Mouse (Mus musculus) CH12.LX (cell line): ENCODE results near the gene Bmp7. TPM values are rescaled to one million over a fixed set of nuclear protein-coding genes. Genes with fewer than 3 reads are reported as not detected.

Source experiments
- DNase-seq: peaks from one replicate; pipeline ENCODE4 v3.0.0-alpha.2; 2013; ENCODE audit errors: extremely low read depth
- H3K27ac ChIP-seq: 2 replicates; pipeline ENCODE4 v1.5.1; 2012; ENCODE audit warnings: low read depth, mild to moderate bottlenecking, control low read depth, moderate library complexity; ENCODE audit not compliant: insufficient read depth
- H3K27me3 ChIP-seq: replicated peaks from 2 replicates; pipeline ENCODE3; 2012; ENCODE audit warnings: inconsistent platforms
- H3K36me3 ChIP-seq, 2 experiments: replicated peaks in 1 of 2; 2 replicates each; pipeline versions ENCODE3 to v1.6.1; 2012; ENCODE audit warnings: inconsistent platforms in 1 of 2, low read length in 1 of 2, mild to moderate bottlenecking in 1 of 2, mixed read lengths in 1 of 2, moderate library complexity in 1 of 2; ENCODE audit not compliant: control insufficient read depth in 1 of 2, insufficient read depth in 1 of 2
- H3K4me1 ChIP-seq, 2 experiments: 2 replicates each; pipeline ENCODE4 v1.6.1; 2012; ENCODE audit warnings: inconsistent platforms in 1 of 2, moderate library complexity in 1 of 2; ENCODE audit not compliant: insufficient read depth in 2 of 2, control insufficient read depth in 1 of 2
- H3K4me2 ChIP-seq: 2 replicates; pipeline ENCODE4 v1.6.1; 2012; ENCODE audit warnings: low read depth, mild to moderate bottlenecking, control low read depth; ENCODE audit not compliant: poor library complexity, insufficient read depth, severe bottlenecking
- H3K4me3 ChIP-seq, 3 experiments: fragments of 150-350 bp in 1 of 3; sonication (generic) in 1 of 3; replicated peaks in 1 of 3; 2 replicates each; pipeline versions ENCODE3 to v1.5.1; 2011 to 2012; ENCODE audit warnings: low read depth in 2 of 3, low read length in 2 of 3, mild to moderate bottlenecking in 2 of 3, moderate library complexity in 2 of 3, control low read depth in 1 of 3, improper control_type of control experiment in 1 of 3, inconsistent platforms in 1 of 3, mixed read lengths in 1 of 3; ENCODE audit not compliant: poor library complexity in 1 of 3
- H3K79me2 ChIP-seq: replicated peaks from 2 replicates; pipeline ENCODE4 v1.6.1; 2012; ENCODE audit warnings: mild to moderate bottlenecking, moderate library complexity; ENCODE audit not compliant: control insufficient read depth, poor library complexity, insufficient read depth, severe bottlenecking; ENCODE audit errors: extremely low read depth
- H3K9ac ChIP-seq: 2 replicates; pipeline ENCODE4 v1.6.1; 2012; ENCODE audit warnings: low read depth, mild to moderate bottlenecking, control low read depth, moderate library complexity; ENCODE audit not compliant: insufficient read depth
- H3K9me3 ChIP-seq: replicated peaks from 2 replicates; pipeline ENCODE3; 2012; ENCODE audit warnings: low read length, inconsistent platforms, mixed read lengths
- BHLHE40 ChIP-seq: IDR thresholded peaks from 2 replicates; pipeline ENCODE4 v1.6.1; 2011; ENCODE audit warnings: mild to moderate bottlenecking, low read depth, low read length, improper control_type of control experiment
- CHD1 ChIP-seq: IDR thresholded peaks from 2 replicates; pipeline ENCODE4 v1.6.1; 2012; ENCODE audit warnings: low read depth, low read length, improper control_type of control experiment, inconsistent platforms
- ELF1 ChIP-seq: IDR thresholded peaks from 2 replicates; pipeline ENCODE4 v1.6.1; 2014; ENCODE audit warnings: low read depth, mild to moderate bottlenecking, inconsistent platforms, low read length, improper control_type of control experiment
- GABPA ChIP-seq: IDR thresholded peaks from 2 replicates; pipeline ENCODE4 v1.6.1; 2012; ENCODE audit warnings: low read depth, low read length, improper control_type of control experiment, inconsistent platforms; ENCODE audit not compliant: insufficient replicate concordance
- JUN ChIP-seq: IDR thresholded peaks from 2 replicates; pipeline ENCODE4 v1.6.1; 2011; ENCODE audit warnings: low read depth, mild to moderate bottlenecking, low read length, improper control_type of control experiment, moderate library complexity; ENCODE audit not compliant: insufficient read depth
- MAX ChIP-seq: IDR thresholded peaks from 2 replicates; pipeline ENCODE4 v1.6.1; 2011; ENCODE audit warnings: low read length, improper control_type of control experiment
- MAZ ChIP-seq: IDR thresholded peaks from 2 replicates; pipeline ENCODE4 v1.6.1; 2012; ENCODE audit warnings: low read depth, mild to moderate bottlenecking, inconsistent platforms, low read length, improper control_type of control experiment, moderate library complexity
- MXI1 ChIP-seq: IDR thresholded peaks from 2 replicates; pipeline ENCODE4 v1.6.1; 2011; ENCODE audit warnings: mild to moderate bottlenecking, low read depth, low read length, improper control_type of control experiment
- MYC ChIP-seq: IDR thresholded peaks from 2 replicates; pipeline ENCODE4 v1.6.1; 2011; ENCODE audit warnings: low read depth, mild to moderate bottlenecking, improper control_type of control experiment, low read length
- POLR2A ChIP-seq: IDR thresholded peaks from 2 replicates; pipeline ENCODE4 v1.6.1; 2011; ENCODE audit warnings: low read depth, mild to moderate bottlenecking, improper control_type of control experiment, low read length
- RAD21 ChIP-seq: IDR thresholded peaks from 2 replicates; pipeline ENCODE4 v1.6.1; 2011; ENCODE audit warnings: low read depth, mild to moderate bottlenecking, low read length, improper control_type of control experiment, moderate library complexity
- RCOR1 ChIP-seq: conservative IDR thresholded peaks from 2 replicates; pipeline ENCODE4 v1.6.1; 2012; ENCODE audit warnings: low read depth, mild to moderate bottlenecking, inconsistent platforms, low read length, improper control_type of control experiment
- SIN3A ChIP-seq: IDR thresholded peaks from 2 replicates; pipeline ENCODE4 v1.6.1; 2012; ENCODE audit warnings: low read length, improper control_type of control experiment, inconsistent platforms
- SMC3 ChIP-seq: IDR thresholded peaks from 2 replicates; pipeline ENCODE4 v1.6.1; 2011; ENCODE audit warnings: low read depth, low read length, improper control_type of control experiment
- TBP ChIP-seq: conservative IDR thresholded peaks from 2 replicates; pipeline ENCODE4 v1.6.1; 2011; ENCODE audit warnings: low read depth, low read length, improper control_type of control experiment
- TCF12 ChIP-seq: IDR thresholded peaks from 2 replicates; pipeline ENCODE4 v1.6.1; 2014; ENCODE audit warnings: low read depth, mild to moderate bottlenecking, inconsistent platforms, low read length, improper control_type of control experiment
- UBTF ChIP-seq: IDR thresholded peaks from 2 replicates; pipeline ENCODE4 v1.6.1; 2012; ENCODE audit warnings: low read depth, mild to moderate bottlenecking, inconsistent platforms, low read length, improper control_type of control experiment, moderate library complexity
- USF2 ChIP-seq: conservative IDR thresholded peaks from 2 replicates; pipeline ENCODE4 v1.6.1; 2011; ENCODE audit warnings: low read depth, low read length, improper control_type of control experiment
- ZC3H11A ChIP-seq: IDR thresholded peaks from 2 replicates; pipeline ENCODE4 v1.6.1; 2012; ENCODE audit warnings: low read depth, mild to moderate bottlenecking, inconsistent platforms, low read length, improper control_type of control experiment
- ZKSCAN1 ChIP-seq: IDR thresholded peaks from 2 replicates; pipeline ENCODE4 v1.6.1; 2012; ENCODE audit warnings: low read depth, inconsistent platforms, low read length, improper control_type of control experiment, borderline replicate concordance
- ZNF384 ChIP-seq: IDR thresholded peaks from 2 replicates; pipeline ENCODE4 v1.6.1; 2012; ENCODE audit warnings: low read depth, low read length, improper control_type of control experiment, inconsistent platforms
- dilution Hi-C: fragments of 300-500 bp; cut with MboI; formaldehyde crosslinking; loops from 2 replicates; pipeline ENCODE4 v1.14.3; 2020; ENCODE audit warnings: low sequenced_read_pairs; ENCODE audit not compliant: extremely low pct_unique_long_range_greater_than_20kb, extremely low pct_ligation_motif_present
- in situ Hi-C: fragments of 300-500 bp; cut with MboI; formaldehyde crosslinking; loops from 3 replicates; pipeline ENCODE4 v1.14.3; 2019; ENCODE audit warnings: low sequenced_read_pairs, low pct_ligation_motif_present, low pct_unique_long_range_greater_than_20kb, mixed read lengths
- polyA plus RNA-seq: library from polyadenylated mRNA; unstranded; fragments of >175 nt; gene quantifications from 2 replicates; pipeline ENCODE4 v1.2.1, GENCODE M21; 2012; ENCODE audit warnings: low read depth; ENCODE audit not compliant: insufficient read length
- total RNA-seq, 2 experiments: library from RNA; depleted of rRNA; stranded (reverse); fragments of 300-350 nt in 1 of 2; fragments of >200 nt in 1 of 2; gene quantifications; 2 replicates each; pipeline ENCODE4 v1.2.3; 2012 to 2014

The Bmp7 gene
- total and polyA plus RNA-seq, 3 experiments, result 0.16 to 0.51 (median 0.47) TPM

- Histone ChIP-seq H3K36me3 (no peaks in the 10 kb centered on the region), H3K4me3 (peak overlapping the region in 1 of 3 experiments; percentile 48), H3K27ac (no peak overlapping the region), H3K79me2 (no peaks in the 10 kb centered on the region), H3K27me3 (peaks cover 5% of the 10 kb centered on the region), H3K9me3 (peaks cover 15% of the 10 kb centered on the region), H3K4me1 (peaks cover 0 to 38% of the 10 kb centered on the region in 2 experiments; a peak in 2 of 4 replicates), H3K4me2 (no peak overlapping the region), H3K9ac (no peak overlapping the region)
- dilution Hi-C loops (no loop called here), in situ Hi-C loops (no loop called here)
- DNase-seq, result no peak
- TF ChIP-seq ZKSCAN1, result no peak
- TF ChIP-seq MAZ, result no peak
- no peak for TF ChIP-seq RAD21
- TF ChIP-seq POLR2A, result no peak
- TF ChIP-seq SMC3, result no peak
- TF ChIP-seq ELF1, result no peak
- no peak for TF ChIP-seq SIN3A
- no peak for TF ChIP-seq TCF12
- no peak for TF ChIP-seq MXI1
- TF ChIP-seq JUN, result no peak
- no peak for TF ChIP-seq CHD1
- no peak for TF ChIP-seq USF2
- no peak for TF ChIP-seq BHLHE40
- TF ChIP-seq RCOR1, result no peak
- TF ChIP-seq TBP, result no peak
- no peak for TF ChIP-seq GABPA
These were observed 660 bp upstream of the Bmp7 start for GRCm38 (mm10) chr2:172940799-172941163.

GRCm38 (mm10) chr2:172939639-172940002 lies 500 bp downstream of the Bmp7 start:
- no peak for TF ChIP-seq ZKSCAN1
- no peak for TF ChIP-seq TCF12
- no peak for TF ChIP-seq MYC
- no peak for TF ChIP-seq ZNF384
- no peak for TF ChIP-seq ZC3H11A
- no peak for TF ChIP-seq BHLHE40
- TF ChIP-seq UBTF, result no peak
- no peak for TF ChIP-seq MAX
- no peak for TF ChIP-seq MAZ
- H3K27ac ChIP-seq, result no peak overlapping the region
- no peak overlapping the region for H3K4me3 ChIP-seq
- dilution Hi-C loops, result no loop called here
- no peak overlapping the region for H3K4me2 ChIP-seq
- H3K4me1 ChIP-seq, result peaks cover 0 to 38% of the 10 kb centered on the region in 2 experiments; a peak in 2 of 4 replicates
- H3K79me2 ChIP-seq, result no peaks in the 10 kb centered on the region
- no peak for DNase-seq
- in situ Hi-C loops, result loop anchor here (5.0 kb wide), 1 partner anchor 37 kb away; no protein-coding TSS in a partner anchor
- peaks cover 15% of the 10 kb centered on the region for H3K9me3 ChIP-seq
- no peaks in the 10 kb centered on the region for H3K36me3 ChIP-seq
- peaks cover 3% of the 10 kb centered on the region for H3K27me3 ChIP-seq
- no peak overlapping the region for H3K9ac ChIP-seq
